Mouse (Mus musculus): ENCODE results near the gene Fzr1. TPM values are rescaled to one million over a fixed set of nuclear protein-coding genes. Genes with fewer than 3 reads are reported as not detected.
A peak's percentile ranks its signal among the peaks of the same experiment; 100 is the strongest.

Fzr1 gene
- polyA plus RNA-seq, 1 experiment from 2014 or later, result 88.5 TPM

DNA sequence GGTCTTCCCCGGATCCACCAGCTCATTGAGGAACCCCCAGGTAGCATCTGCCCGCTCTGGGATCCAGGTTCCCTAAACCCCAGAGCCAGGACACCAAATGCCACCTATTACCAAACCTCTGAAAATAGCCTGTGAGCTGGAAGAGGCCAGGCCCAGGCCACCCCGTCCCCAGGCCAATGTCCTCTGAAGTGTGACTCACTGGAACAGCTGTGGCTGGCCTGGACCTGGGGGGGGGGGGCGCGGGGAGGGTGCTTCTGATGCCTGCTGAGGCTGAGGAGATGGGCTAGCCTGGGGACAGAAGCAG is 43.4 kb upstream of the Fzr1 start:
- no peaks in the 10 kb centered on the region for H3K9me3 ChIP-seq
- H3K27ac ChIP-seq, result no peak overlapping the region
- 83% methylated on average over 5 of the region's 5 CpGs for WGBS
- peaks cover 47% of the 10 kb centered on the region for H3K4me1 ChIP-seq
- ATAC-seq (ENCODE audit: insufficient read depth, low FRiP score, low read depth), result no peak
- H3K9ac ChIP-seq, result no peak overlapping the region
- no peaks in the 10 kb centered on the region for H3K27me3 ChIP-seq (replicated peaks)
- H3K4me2 ChIP-seq, result no peak overlapping the region
- H3K4me3 ChIP-seq (replicated peaks), result no peak overlapping the region
- H3K36me3 ChIP-seq, result 0 out of 2 replicates have a peak, but pooled peaks cover 5% of the 10 kb centered on the region

- 77% methylated on average over 4 of the region's 4 CpGs for WGBS
- no peak overlapping the region for H3K4me3 ChIP-seq (replicated peaks)
- no peak overlapping the region for H3K4me2 ChIP-seq
- ATAC-seq (ENCODE audit: insufficient read depth, low FRiP score, low read depth), result no peak
- no peaks in the 10 kb centered on the region for H3K9me3 ChIP-seq
- H3K27ac ChIP-seq, result no peak overlapping the region
- H3K4me1 ChIP-seq, result peaks cover 52% of the 10 kb centered on the region
- H3K9ac ChIP-seq, result no peak overlapping the region
- no peaks in the 10 kb centered on the region for H3K27me3 ChIP-seq (replicated peaks)
- H3K36me3 ChIP-seq, result 0 out of 2 replicates have a peak, but pooled peaks cover 5% of the 10 kb centered on the region
Observed at GRCm38 (mm10) chr10:81421041-81421796, 42.9 kb upstream of the Fzr1 start.

DNA sequence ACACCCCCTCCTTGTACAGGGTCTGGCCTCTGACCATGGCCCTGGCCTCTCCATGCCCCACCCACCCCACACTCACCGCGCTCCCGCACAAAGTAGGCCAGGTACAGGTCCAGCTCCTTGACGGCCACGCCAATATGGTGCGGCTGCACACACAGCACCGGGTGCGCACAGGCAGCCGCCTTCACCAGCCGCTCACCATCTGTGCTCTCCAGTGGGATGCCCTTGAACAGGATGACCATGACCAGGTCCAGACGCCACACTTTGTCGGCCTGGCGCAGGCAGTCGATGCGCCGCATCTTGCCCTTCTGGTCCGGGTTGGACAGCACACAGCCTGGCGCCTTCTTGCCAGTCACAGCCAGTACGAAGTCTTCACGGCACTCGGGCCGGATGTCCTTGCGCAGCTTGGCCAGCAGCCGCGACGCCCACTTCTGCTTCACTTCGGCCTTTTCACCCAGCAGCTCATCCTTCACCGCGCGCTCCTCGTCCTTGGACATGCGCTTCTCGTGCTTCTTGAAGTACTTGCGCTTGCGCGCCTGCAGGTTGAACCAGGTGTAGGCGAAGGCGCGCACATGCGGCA is 42.0 kb upstream of the Fzr1 start:
- Histone ChIP-seq H3K27ac (no peak overlapping the region), H3K4me2 (no peak overlapping the region), H3K9ac (no peak overlapping the region), H3K9me3 (no peaks in the 10 kb centered on the region), H3K36me3 (0 out of 2 replicates have a peak, but pooled peaks cover 5% of the 10 kb centered on the region), H3K4me3 (replicated peaks) (no peak overlapping the region), H3K27me3 (replicated peaks) (no peaks in the 10 kb centered on the region), H3K4me1 (peaks cover 57% of the 10 kb centered on the region)
- ATAC-seq (ENCODE audit: insufficient read depth, low FRiP score, low read depth), result no peak
- WGBS, result 87% methylated on average over 40 of the region's 40 CpGs

DNA sequence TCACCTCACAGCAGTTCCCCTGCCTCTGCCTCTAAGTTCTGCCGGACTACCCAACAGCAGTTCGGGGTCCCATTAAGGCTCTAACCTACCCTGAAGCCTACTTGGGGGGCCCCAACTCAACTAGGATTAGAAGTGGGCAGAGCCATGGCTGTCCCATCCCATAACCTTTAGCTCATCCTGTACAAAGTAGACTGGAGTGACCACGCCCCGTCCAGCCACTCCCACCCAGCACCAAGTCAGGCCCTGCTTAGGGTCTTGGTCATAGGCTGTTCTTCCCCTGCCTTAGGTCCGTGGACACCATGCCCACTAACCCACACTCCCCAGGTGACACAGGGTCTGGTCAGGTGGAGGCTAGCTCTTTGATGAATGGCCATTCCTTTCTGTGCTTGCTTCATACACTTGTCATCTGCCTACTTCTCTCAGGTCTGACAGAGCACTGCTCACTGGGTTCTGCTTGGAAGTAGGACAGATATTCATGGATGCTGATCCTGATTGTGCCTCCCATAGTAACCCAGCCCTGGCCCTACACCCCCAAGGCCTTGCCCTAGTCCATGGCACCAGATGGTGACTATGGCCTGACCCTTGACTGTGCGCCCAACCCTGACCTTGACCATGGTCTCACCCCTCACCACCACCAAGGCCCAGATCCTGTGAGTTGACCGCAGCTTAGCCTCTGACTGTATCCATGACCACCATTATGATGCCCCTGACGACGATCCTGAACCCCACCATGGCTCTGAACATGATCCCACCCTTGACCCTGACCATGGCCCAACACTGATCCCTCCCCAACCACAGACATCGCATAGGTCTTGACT is 41.0 kb upstream of the Fzr1 start:
- Histone ChIP-seq H3K9me3 (no peaks in the 10 kb centered on the region), H3K36me3 (0 out of 2 replicates have a peak, but pooled peaks cover 5% of the 10 kb centered on the region), H3K4me1 (peaks cover 58% of the 10 kb centered on the region), H3K27ac (no peak overlapping the region), H3K27me3 (replicated peaks) (no peaks in the 10 kb centered on the region), H3K4me2 (no peak overlapping the region), H3K9ac (no peak overlapping the region), H3K4me3 (replicated peaks) (no peak overlapping the region)
- ATAC-seq (ENCODE audit: insufficient read depth, low FRiP score, low read depth), result no peak
- 91% methylated on average over 10 of the region's 10 CpGs for WGBS

DNA sequence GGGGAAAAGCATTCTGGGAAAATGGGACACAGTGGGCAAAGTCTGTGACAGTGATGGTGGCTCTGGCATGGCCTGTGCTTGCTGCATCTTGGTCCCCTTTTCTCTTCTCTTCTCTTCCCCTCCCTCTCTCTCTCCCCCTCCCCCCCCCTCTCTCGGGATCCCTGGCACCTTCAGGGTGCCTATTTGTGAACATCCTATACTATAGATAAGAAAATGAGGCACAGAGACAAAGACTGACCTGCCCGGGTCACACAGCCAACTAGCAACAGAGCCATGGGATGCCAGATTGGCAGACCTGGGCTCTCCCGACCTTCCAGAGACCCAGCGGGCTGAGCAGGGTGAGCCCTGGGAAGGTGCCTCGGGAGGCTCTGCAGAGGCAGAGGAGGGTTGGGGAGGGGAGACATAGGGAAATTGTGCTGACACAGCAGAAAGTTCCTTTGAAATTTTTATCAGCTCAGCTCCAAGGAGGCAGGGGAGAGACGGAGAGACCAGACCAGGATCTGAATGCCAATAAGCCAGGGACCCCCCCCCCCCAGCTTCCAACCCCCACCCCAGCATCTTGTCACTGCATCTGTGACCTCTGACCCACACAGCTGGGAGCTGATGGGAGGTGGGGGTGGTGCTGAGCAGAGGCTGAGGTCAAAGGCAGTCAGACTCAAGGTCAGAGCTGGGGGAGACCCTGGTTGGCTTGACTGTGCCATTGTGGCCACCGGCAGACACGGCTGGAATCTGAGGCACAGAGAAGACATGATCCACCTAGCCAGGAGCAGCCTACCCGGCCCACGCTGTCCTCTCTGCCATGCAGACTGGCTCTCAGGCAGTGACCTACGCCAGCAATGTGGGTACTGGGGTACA is 40.1 kb upstream of the Fzr1 start:
- ATAC-seq (ENCODE audit: insufficient read depth, low FRiP score, low read depth), result no peak
- Histone ChIP-seq H3K9ac (no peak overlapping the region), H3K4me1 (peaks cover 58% of the 10 kb centered on the region)

GRCm38 (mm10) chr10:81417227-81418215 is 39.2 kb upstream of the Fzr1 start:
- H3K27me3 ChIP-seq (replicated peaks), result no peaks in the 10 kb centered on the region
- H3K4me2 ChIP-seq, result peak overlapping the region; percentile 76
- H3K9ac ChIP-seq, result peak overlapping the region; percentile 12; the same call in 1 of the 2 replicates
- ATAC-seq (ENCODE audit: insufficient read depth, low FRiP score, low read depth), result no peak
- H3K36me3 ChIP-seq, result 0 out of 2 replicates have a peak, but pooled peaks cover 5% of the 10 kb centered on the region
- no peaks in the 10 kb centered on the region for H3K9me3 ChIP-seq
- H3K4me3 ChIP-seq (replicated peaks), result peak overlapping the region; percentile 32
- peak overlapping the region; percentile 85 for H3K27ac ChIP-seq
- WGBS, result 51% methylated on average over 12 of the region's 12 CpGs
- peaks cover 67% of the 10 kb centered on the region for H3K4me1 ChIP-seq

More for the DNA sequence above, 40.1 kb upstream of the Fzr1 start:
- H3K4me2 ChIP-seq, result no peak overlapping the region
- H3K4me3 ChIP-seq (replicated peaks), result no peak overlapping the region
- 54% methylated on average over 11 of the region's 11 CpGs for WGBS
- no peaks in the 10 kb centered on the region for H3K9me3 ChIP-seq
- 0 out of 2 replicates have a peak, but pooled peaks cover 5% of the 10 kb centered on the region for H3K36me3 ChIP-seq
- no peak overlapping the region for H3K27ac ChIP-seq
- H3K27me3 ChIP-seq (replicated peaks), result no peaks in the 10 kb centered on the region

GRCm38 (mm10) chr10:81416581-81417226 is 38.4 kb upstream of the Fzr1 start:
- Histone ChIP-seq H3K4me1 (peaks cover 75% of the 10 kb centered on the region), H3K9ac (no peak overlapping the region)
- 3% methylated on average over 26 of the region's 26 CpGs for WGBS

DNA sequence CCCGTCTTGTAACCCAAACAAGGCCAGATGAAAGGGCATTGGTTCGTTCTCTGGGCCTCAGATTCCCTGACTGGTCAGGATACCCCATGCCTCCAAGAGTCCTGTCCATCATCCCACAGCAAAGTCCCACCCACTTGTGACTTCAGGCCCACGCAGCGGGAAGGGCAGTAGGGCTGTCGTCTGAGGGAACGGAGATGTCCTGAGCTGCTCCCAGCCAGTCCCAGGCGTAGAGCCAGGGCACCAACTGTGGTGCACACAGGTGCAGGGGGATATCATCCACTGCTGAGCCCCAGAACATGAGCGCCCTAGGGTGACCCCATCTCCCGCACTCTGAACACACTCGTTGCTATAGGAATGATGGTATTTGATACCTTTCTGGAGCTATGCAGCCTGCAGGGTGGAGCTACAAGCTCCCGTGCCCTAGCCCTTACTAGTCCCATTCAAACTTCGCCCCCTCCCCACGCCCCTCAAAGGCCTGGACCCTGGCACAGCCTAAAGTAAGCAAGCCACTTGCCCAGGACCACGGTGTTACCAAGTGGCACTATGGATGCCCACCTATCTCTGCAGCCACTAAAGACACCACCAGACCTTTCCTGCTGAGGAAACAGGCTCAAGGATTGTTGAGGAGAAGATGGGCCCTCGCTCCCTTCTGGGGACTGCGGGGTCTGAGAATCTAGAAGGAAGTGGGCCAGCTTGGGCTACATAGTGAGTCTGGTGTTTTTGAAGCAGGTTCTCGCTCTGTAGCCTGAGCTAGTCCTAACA is 37.4 kb upstream of the Fzr1 start:
- Histone ChIP-seq H3K9ac (no peak overlapping the region), H3K4me1 (peaks cover 85% of the 10 kb centered on the region), H3K27me3 (replicated peaks) (no peaks in the 10 kb centered on the region), H3K9me3 (no peaks in the 10 kb centered on the region), H3K36me3 (0 out of 2 replicates have a peak, but pooled peaks cover 5% of the 10 kb centered on the region), H3K4me3 (replicated peaks) (no peak overlapping the region), H3K27ac (peak overlapping the region; percentile 85; the same call in 1 of the 2 replicates), H3K4me2 (no peak overlapping the region)
- ATAC-seq (ENCODE audit: insufficient read depth, low FRiP score, low read depth), result no peak
- WGBS, result 64% methylated on average over 17 of the region's 17 CpGs

More at GRCm38 (mm10) chr10:81416581-81417226, 38.4 kb upstream of the Fzr1 start:
- ATAC-seq (ENCODE audit: insufficient read depth, low FRiP score, low read depth), result peak; percentile 72
- Histone ChIP-seq H3K36me3 (0 out of 2 replicates have a peak, but pooled peaks cover 5% of the 10 kb centered on the region), H3K4me3 (replicated peaks) (peak overlapping the region; percentile 32), H3K27ac (peak overlapping the region; percentile 85), H3K9me3 (no peaks in the 10 kb centered on the region), H3K27me3 (replicated peaks) (no peaks in the 10 kb centered on the region), H3K4me2 (peak overlapping the region; percentile 76)

DNA sequence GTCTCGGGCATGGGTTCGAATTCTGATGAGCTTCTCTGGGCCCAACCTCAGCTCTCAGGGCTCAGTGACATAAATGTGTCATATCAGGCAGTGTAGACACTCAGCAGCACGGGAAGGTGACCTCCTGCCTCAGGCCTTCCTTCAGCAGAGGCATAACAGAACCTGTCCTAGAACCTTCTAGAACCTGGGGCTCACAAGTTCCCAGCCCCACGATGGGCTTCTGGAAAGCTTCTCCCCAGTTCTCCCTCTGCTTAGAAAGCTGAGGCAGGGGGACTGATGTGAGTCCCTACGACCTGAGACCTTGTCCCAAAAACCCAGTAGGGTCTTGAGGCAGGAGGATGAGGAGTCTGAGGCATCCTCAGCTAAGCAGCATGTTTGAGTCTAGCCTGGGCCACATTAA is 36.8 kb upstream of the Fzr1 start:
- peak overlapping the region; percentile 84; the same call in 1 of the 2 replicates for H3K27ac ChIP-seq
- WGBS, result 80% methylated on average over 5 of the region's 5 CpGs
- H3K4me1 ChIP-seq, result peaks cover 91% of the 10 kb centered on the region
- no peak overlapping the region for H3K9ac ChIP-seq
- 0 out of 2 replicates have a peak, but pooled peaks cover 5% of the 10 kb centered on the region for H3K36me3 ChIP-seq
- no peak overlapping the region for H3K4me3 ChIP-seq (replicated peaks)
- H3K27me3 ChIP-seq (replicated peaks), result no peaks in the 10 kb centered on the region
- H3K9me3 ChIP-seq, result no peaks in the 10 kb centered on the region
- no peak for ATAC-seq (ENCODE audit: insufficient read depth, low FRiP score, low read depth)
- H3K4me2 ChIP-seq, result 0 out of 2 replicates have a peak overlapping the region, but pooled peaks have one; percentile 43

Data from stomach, embryonic 15.5 days (tissue).